ENCODE assay signal across 8 mouse cellular contexts in the genomic region with DNA sequence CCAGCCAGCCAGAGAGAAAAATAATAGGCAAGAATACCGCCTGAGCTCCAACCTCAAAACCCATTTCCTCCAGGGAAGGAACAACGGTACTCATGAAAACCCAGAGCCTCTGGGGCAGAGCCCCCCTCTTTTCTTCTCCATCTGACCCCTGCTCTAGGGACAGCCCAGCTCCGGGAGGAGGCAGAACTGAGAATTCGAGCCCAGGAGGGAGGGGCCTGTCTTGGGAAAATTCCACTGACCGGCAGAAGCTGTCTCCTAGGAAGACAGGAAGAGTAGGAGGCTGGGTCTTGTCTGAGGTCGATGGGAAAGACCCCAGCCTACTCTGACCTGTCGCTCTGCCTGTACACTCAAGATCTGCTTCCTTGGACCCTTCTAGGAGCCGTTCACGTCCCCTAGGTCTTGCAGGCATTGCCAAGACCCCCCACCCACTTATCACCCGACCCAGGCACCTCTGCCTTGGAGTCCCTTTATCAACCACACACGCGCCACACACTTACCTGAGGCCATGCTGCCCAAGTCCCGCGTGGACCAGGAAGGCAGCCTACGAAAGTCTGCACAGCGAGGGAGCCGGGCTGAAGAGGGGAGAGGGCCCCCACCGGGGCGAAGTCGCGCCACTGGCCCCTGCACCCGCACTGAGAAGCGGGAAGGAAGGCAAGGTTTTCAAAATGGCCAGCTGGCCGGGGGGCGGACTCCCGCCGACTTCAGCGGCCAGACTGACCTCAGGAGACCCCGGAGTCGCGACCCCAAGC. TPM values are rescaled to one million over a fixed set of nuclear protein-coding genes. Genes with fewer than 3 reads are reported as not detected.
DNase-seq lines count a peak whose midpoint lies in the region; ATAC-seq lines count a peak whose summit lies in the region.

No protein-coding gene starts in this region.

- H3K27me3 ChIP-seq in midbrain, embryonic 15.5 days (replicated peaks) = no peaks in the 10 kb centered on the region

- peak overlapping the region; percentile 100 for H3K4me2 ChIP-seq in midbrain, embryonic 15.5 days

- H3K4me1 ChIP-seq in midbrain, embryonic 15.5 days = peaks cover 51% of the 10 kb centered on the region

- H3K4me3 ChIP-seq in midbrain, embryonic 15.5 days = peak overlapping the region; percentile 50

- no peaks in the 10 kb centered on the region for H3K36me3 ChIP-seq in midbrain, embryonic 15.5 days (replicated peaks)

- under 1% methylated on average over 31 of the region's 31 CpGs for WGBS in midbrain, embryonic 15.5 days

- ATAC-seq in midbrain, embryonic 15.5 days (replicated peaks) = peak; percentile 60

- H3K9me3 ChIP-seq in midbrain, embryonic 15.5 days = no peaks in the 10 kb centered on the region

- DNase-seq in 3134 (ENCODE audit: extremely low read depth, insufficient read length, low spot score) (peak; percentile 75), adipocyte (ENCODE audit: low spot score) (peak; percentile 92), liver (peak; percentile 72)
- peak; percentile 78 for DNase-seq in embryo, embryonic 11 days
- DNase-seq in heart, adult 8-10 months (ENCODE audit: low spot score) = peak; percentile 90
- DNase-seq in kidney, adult 18-20 months = peak; percentile 89
- DNase-seq in thymus, postnatal 0 days (ENCODE audit: low spot score) = peak; percentile 24

- peak overlapping the region; percentile 80 for H3K27ac ChIP-seq in midbrain, embryonic 15.5 days

- peak overlapping the region; percentile 59 for H3K9ac ChIP-seq in midbrain, embryonic 15.5 days

RNA-seq across cellular contexts. Expression of a gene that starts 0.6 kb away (rescaled TPM):
- total RNA-seq in heart, adult 8-10 months (2022) = 1 to 10 TPM; 3.9 to 5.2 (median 4.7) TPM
- polyA plus RNA-seq in midbrain, embryonic 15.5 days (2015; fragmentation: Nextera tagmentation; extraction: Ambion mirVana) = 67.9 and 76.2 TPM in 2 replicates
- polyA plus RNA-seq in thymus, postnatal 0 days (2015; fragmentation: Nextera tagmentation; extraction: Ambion mirVana) = 29.2 and 31.4 TPM in 2 replicates

RNA-seq across cellular contexts. Expression of a gene that starts 6.7 kb away (rescaled TPM):
- total RNA-seq in heart, adult 8-10 months (2022) = under 1 TPM in 2 of 4 experiments, not detected in 2; 0.28 to 0.47 TPM
- 0.28 and 0.38 TPM in 2 replicates for polyA plus RNA-seq in midbrain, embryonic 15.5 days (2015; fragmentation: Nextera tagmentation; extraction: Ambion mirVana)
- polyA plus RNA-seq in thymus, postnatal 0 days (2015; fragmentation: Nextera tagmentation; extraction: Ambion mirVana) = 0.59 and 0.68 TPM in 2 replicates

RNA-seq across cellular contexts. Expression of a gene that starts 41.2 kb away (rescaled TPM):
- 10 to 100 TPM; 12.6 to 14.4 (median 13.3) TPM for total RNA-seq in heart, adult 8-10 months (2022)
- polyA plus RNA-seq in midbrain, embryonic 15.5 days (2015; fragmentation: Nextera tagmentation; extraction: Ambion mirVana) = 18.3 and 19.8 TPM in 2 replicates
- 10.8 and 11.6 TPM in 2 replicates for polyA plus RNA-seq in thymus, postnatal 0 days (2015; fragmentation: Nextera tagmentation; extraction: Ambion mirVana)

Comparison
In these comparisons a context has a peak if more than half of its experiments do, and no peak if none do; other contexts are left out.
1. Peak in every context shown above with its lines: DNase-seq, ATAC-seq, H3K4me3 ChIP-seq and H3K27ac ChIP-seq.
2. DNase-seq: peak in every context shown above with its lines; median percentile 92 in adipocyte; 90 in heart, adult 8-10 months; 89 in kidney, adult 18-20 months; 78 in embryo, embryonic 11 days; 75 in 3134; 72 in liver; 24 in thymus, postnatal 0 days.